Mouse (Mus musculus) forebrain, embryonic 12.5 days (tissue): ENCODE measurements at regions not wholly inside any gene's neighbourhood (a gene's known extent, or its start where the extent isn't known, plus 50 kb on each side); places are given as distances from the start of the nearest gene placed in this dataset.
A peak's percentile ranks its signal among the peaks of the same experiment; 100 is the strongest.

Source experiments
- ATAC-seq: fragments of 200-750 bp; cut with Nextera tagmentation; 2 replicates; pipeline ENCODE4 v1.8.0; 2017; ENCODE audit warnings: moderate TSS enrichment; ENCODE audit not compliant: low FRiP score
- H3K27ac ChIP-seq: fragments of 300-500 bp; sonication (generic); 2 replicates; pipeline ENCODE4 v1.5.1; 2016; ENCODE audit warnings: mild to moderate bottlenecking
- H3K27me3 ChIP-seq: fragments of 300-500 bp; sonication (generic); 2 replicates; pipeline ENCODE4 v1.6.1; 2016; ENCODE audit warnings: mild to moderate bottlenecking
- H3K36me3 ChIP-seq: fragments of 300-500 bp; sonication (generic); replicated peaks from 2 replicates; pipeline ENCODE4 v1.6.1; 2016; ENCODE audit warnings: mild to moderate bottlenecking
- H3K4me1 ChIP-seq: fragments of 300-500 bp; sonication (generic); 2 replicates; pipeline ENCODE4 v1.6.1; 2016
- H3K4me2 ChIP-seq: fragments of 300-500 bp; sonication (generic); 2 replicates; pipeline ENCODE4 v1.6.1; 2016; ENCODE audit warnings: mild to moderate bottlenecking, moderate library complexity
- H3K4me3 ChIP-seq: fragments of 300-500 bp; sonication (generic); replicated peaks from 2 replicates; pipeline ENCODE4 v1.5.1; 2016; ENCODE audit warnings: mild to moderate bottlenecking
- H3K9ac ChIP-seq: fragments of 300-500 bp; sonication (generic); 2 replicates; pipeline ENCODE4 v1.6.1; 2016; ENCODE audit warnings: mild to moderate bottlenecking
- H3K9me3 ChIP-seq: fragments of 300-500 bp; sonication (generic); 2 replicates; pipeline ENCODE4 v1.6.1; 2016
- WGBS: fragments of 180-500 bp; shearing (Covaris S2); methylation state at CpG from one replicate; pipeline ENCODE4 v1.1.7; 2016; 5-methylcytosine and 5-hydroxymethylcytosine counted together

DNA sequence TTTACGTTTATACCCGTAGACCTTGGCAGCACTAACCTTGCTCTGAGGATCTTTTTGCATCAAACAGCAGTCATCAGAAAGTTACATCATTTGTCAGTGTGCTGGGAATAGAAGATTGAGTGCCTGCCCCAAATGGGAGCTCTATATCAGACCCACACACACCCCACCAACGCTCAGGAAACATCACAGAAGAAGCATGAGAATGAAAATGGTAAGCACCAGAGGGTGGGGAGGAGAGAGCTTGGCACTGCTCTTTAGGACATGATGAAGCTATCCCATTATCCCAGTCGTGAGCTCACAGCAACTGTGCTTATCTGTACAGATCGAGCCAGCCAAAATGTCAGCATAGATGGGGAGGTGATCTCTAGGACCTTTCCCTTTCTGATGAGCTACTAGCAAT, 172.5 kb upstream of the Castor2 start:
- H3K4me2 ChIP-seq, result no peak overlapping the region
- H3K4me3 ChIP-seq, result no peak overlapping the region
- H3K27me3 ChIP-seq, result no peaks in the 10 kb centered on the region
- 86% methylated on average over 5 of the region's 5 CpGs for WGBS
- no peak overlapping the region for H3K27ac ChIP-seq
- no peaks in the 10 kb centered on the region for H3K4me1 ChIP-seq
- H3K9me3 ChIP-seq, result no peaks in the 10 kb centered on the region
- H3K36me3 ChIP-seq, result no peaks in the 10 kb centered on the region
- no peak for ATAC-seq
- no peak overlapping the region for H3K9ac ChIP-seq

DNA sequence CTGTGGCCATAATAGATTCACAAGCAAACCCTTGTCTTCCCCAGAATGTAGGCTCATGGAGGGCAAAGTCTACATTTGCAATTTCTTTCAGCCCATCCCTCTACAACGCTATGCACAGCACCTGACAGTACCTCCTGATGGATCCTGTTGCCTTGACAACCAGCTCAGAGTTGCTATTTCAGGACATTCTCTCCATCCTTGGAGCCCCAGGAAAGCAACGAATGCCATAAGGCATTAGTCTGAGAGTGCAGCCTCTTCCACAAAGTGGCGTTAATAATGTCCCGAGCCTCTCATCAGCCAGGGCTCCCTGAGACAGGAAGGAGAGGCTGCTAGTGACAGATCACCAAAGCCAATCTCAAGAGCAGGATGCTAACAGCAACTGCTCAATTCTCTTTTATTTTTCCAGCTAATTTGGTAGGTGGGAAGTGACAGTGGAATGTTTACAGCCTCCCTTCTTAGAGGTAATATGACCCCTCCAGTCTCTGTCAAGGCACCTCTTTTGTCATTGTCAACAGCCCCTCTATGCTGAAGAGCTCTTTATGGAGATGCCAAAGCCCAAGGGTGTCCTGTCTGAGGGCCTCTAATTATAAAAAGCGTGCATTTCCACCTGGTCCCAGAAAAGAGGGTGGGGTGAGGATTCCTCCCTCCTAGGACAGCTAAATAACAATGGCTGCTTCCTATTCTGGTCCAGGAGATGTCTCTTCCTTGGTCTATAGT, 174.2 kb upstream of the Castor2 start:
- peak; percentile 61 for ATAC-seq
- no peaks in the 10 kb centered on the region for H3K9me3 ChIP-seq
- H3K36me3 ChIP-seq, result no peaks in the 10 kb centered on the region
- H3K4me3 ChIP-seq, result no peak overlapping the region
- H3K4me1 ChIP-seq, result no peaks in the 10 kb centered on the region
- H3K27ac ChIP-seq, result peak overlapping the region; percentile 63; the same call in 1 of the 2 replicates
- H3K27me3 ChIP-seq, result no peaks in the 10 kb centered on the region
- no peak overlapping the region for H3K4me2 ChIP-seq
- 49% methylated on average over 5 of the region's 5 CpGs for WGBS
- no peak overlapping the region for H3K9ac ChIP-seq

DNA sequence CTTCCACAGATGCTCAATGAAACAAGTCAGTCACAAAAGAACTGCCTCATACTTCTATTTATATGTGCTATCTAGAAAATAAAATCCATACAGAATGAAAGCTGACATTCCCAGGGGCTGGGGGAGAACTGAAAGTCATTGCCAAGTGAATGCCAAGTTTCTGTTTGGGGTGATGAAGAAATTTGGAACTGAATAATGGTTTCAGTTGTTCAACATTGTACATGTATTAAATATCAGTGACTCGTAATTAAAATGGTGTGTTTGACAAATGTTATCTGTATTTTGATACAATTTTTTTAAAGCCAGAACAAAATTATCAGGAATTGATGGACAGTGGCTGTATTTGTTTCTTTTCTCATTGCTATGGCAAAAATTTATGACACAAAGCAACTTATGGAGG, 177.3 kb upstream of the Castor2 start:
- ATAC-seq, result no peak
- 95% methylated on average over 1 of the region's 1 CpGs for WGBS
- Histone ChIP-seq H3K27me3 (no peaks in the 10 kb centered on the region), H3K4me2 (no peak overlapping the region), H3K36me3 (no peaks in the 10 kb centered on the region), H3K9me3 (no peaks in the 10 kb centered on the region), H3K9ac (no peak overlapping the region), H3K4me1 (no peaks in the 10 kb centered on the region), H3K4me3 (no peak overlapping the region), H3K27ac (no peak overlapping the region)

DNA sequence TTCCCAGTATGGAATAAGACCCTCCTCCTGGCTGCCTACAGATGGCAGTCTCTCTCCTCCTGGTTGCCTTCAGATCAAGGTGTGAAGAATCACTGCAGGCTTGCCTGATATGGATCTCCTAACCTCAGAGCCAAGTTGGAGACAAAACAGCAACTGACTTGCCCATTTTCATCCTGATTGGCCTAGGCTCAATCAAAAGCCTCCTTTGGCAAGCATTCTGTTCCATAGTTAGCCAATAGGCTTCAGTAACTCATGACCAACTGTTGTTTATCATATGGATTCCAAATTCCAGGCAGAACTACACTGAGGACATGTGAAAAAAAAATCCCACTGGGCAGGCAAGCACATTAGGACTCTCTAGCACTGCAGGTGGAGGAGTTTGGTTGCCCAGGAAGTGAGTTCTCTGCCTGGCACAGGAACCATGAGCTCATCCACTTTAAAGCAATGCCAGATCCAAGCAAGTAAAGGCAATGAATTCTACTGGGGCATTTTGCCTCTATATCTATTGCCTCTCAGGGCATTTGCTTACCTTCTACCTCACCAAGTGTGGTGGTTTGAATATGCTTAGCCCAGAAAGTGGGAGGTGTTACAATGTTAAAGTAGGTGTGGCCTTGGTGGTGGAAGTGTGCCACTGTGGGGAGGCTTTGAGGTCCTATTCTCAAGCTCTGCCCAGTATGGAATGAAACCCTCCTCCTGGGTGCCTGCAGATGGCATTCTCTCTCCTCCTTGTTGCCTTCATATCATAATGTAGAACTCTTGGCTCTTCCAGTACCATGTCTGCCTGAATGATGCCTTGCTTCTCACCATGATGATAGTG, 183.6 kb upstream of the Castor2 start:
- no peak for ATAC-seq
- no peak overlapping the region for H3K9ac ChIP-seq
- no peak overlapping the region for H3K27ac ChIP-seq
- no peak overlapping the region for H3K4me2 ChIP-seq
- H3K36me3 ChIP-seq, result no peaks in the 10 kb centered on the region
- H3K4me3 ChIP-seq, result no peak overlapping the region
- H3K27me3 ChIP-seq, result no peaks in the 10 kb centered on the region
- H3K9me3 ChIP-seq, result no peaks in the 10 kb centered on the region
- H3K4me1 ChIP-seq, result no peaks in the 10 kb centered on the region

DNA sequence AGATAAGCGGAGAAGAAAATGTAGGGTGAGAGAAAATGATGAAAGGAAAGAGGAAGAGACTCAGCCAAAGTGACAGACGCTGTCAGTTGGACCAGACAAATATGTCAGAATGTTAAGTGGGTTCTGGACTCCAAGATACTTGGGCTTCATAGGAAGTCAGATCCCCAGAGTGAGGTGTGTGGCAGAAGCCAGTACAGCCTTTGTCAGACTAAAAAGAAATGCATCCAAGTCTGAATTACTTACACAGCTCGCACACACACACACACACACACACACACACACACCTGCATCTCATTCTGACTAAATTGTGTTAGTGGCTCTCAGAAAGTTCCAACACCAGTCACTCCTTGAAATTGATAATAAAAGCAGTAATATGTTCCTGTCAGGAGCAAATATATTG, 192.1 kb upstream of the Castor2 start:
- Histone ChIP-seq H3K9me3 (peaks cover 6% of the 10 kb centered on the region; the same call in 1 of the 2 replicates), H3K4me1 (no peaks in the 10 kb centered on the region), H3K36me3 (no peaks in the 10 kb centered on the region), H3K27me3 (no peaks in the 10 kb centered on the region), H3K4me3 (no peak overlapping the region), H3K9ac (no peak overlapping the region), H3K4me2 (no peak overlapping the region), H3K27ac (no peak overlapping the region)
- ATAC-seq, result no peak
- WGBS, result 91% methylated on average over 3 of the region's 3 CpGs

- 80% methylated on average over 4 of the region's 4 CpGs for WGBS
- Histone ChIP-seq H3K9me3 (0 out of 2 replicates have a peak, but pooled peaks cover 7% of the 10 kb centered on the region), H3K9ac (no peak overlapping the region), H3K27ac (no peak overlapping the region), H3K27me3 (no peaks in the 10 kb centered on the region; the same call in 1 of the 2 replicates), H3K4me2 (no peak overlapping the region), H3K4me3 (no peak overlapping the region), H3K4me1 (0 out of 2 replicates have a peak, but pooled peaks cover 8% of the 10 kb centered on the region), H3K36me3 (no peaks in the 10 kb centered on the region)
- 0 out of 2 replicates have a peak, but pooled peaks have one; percentile 14 for ATAC-seq
Measured at GRCm38 (mm10) chr5:133898025-133898598, 201.4 kb upstream of the Castor2 start.

DNA sequence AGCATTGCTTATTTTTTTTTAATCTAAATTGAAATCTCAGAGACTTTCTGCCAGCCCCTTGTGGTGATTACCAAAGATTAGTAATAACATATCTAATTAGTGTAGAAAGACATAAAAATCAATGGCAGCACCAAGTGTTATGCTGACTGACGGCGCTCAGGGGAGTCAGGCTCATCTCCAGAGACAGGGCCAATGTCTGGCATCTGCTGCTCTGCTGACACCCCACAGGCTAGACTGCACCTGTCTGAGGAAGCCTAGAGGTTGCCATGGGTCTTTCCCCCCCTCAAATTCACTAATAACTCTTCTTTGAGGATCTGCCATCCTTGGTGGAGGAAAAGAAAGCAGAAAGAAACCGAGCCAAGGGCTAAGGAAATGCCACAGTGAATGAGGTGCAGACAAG, 208.8 kb upstream of the Castor2 start:
- H3K4me2 ChIP-seq, result no peak overlapping the region
- 83% methylated on average over 3 of the region's 3 CpGs for WGBS
- no peak for ATAC-seq

DNA sequence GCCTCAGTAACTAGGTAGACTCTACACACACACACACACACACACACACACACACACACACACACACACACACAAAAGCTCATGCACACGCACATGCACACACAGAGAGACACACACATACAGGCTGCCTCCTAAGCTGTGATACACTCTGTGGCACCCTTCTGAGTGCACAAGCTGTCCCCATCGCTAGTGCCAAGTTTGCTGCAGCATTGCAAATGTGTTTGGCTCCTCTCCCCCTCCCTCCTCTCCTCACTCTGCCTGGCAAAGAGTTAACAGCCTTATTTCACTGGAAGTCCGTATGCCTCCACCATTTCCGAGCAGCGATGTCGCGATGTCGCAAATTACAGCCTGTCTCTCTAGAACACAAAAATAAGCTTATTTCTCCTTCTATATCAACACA, 209.7 kb upstream of the Castor2 start:
- 68% methylated on average over 8 of the region's 8 CpGs for WGBS
- H3K9ac ChIP-seq, result no peak overlapping the region
- H3K27ac ChIP-seq, result peak overlapping the region; percentile 65
- H3K36me3 ChIP-seq, result no peaks in the 10 kb centered on the region
- H3K4me1 ChIP-seq, result peaks cover 11% of the 10 kb centered on the region
- H3K4me3 ChIP-seq, result no peak overlapping the region
- no peak overlapping the region for H3K4me2 ChIP-seq
- peaks cover 8% of the 10 kb centered on the region; the same call in 1 of the 2 replicates for H3K27me3 ChIP-seq
- ATAC-seq, result no peak
- H3K9me3 ChIP-seq, result no peaks in the 10 kb centered on the region

More for the DNA sequence above, 208.8 kb upstream of the Castor2 start:
- Histone ChIP-seq H3K4me3 (no peak overlapping the region), H3K4me1 (peaks cover 2% of the 10 kb centered on the region; the same call in 1 of the 2 replicates), H3K36me3 (no peaks in the 10 kb centered on the region), H3K9ac (no peak overlapping the region), H3K27me3 (peaks cover 8% of the 10 kb centered on the region; the same call in 1 of the 2 replicates), H3K27ac (no peak overlapping the region), H3K9me3 (no peaks in the 10 kb centered on the region)

DNA sequence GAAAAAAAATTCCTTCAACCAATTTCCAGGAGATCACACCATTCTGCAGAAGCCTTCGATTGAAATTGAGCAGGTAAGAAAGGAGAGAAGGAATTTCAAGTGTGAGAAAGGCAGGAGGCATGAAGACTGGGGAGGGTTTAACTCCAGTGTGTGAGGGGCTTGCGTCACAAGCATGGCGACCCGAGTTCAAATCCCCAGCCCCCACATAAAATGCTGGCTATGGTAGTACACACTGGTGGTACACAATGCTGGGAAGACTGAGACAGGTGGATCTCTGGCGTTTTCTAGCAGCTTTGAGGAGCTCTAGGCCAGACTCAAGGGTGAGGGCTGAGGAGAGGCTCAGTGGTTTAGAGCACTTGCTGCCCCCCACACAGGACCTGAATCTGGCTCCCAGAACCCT, 214.0 kb upstream of the Castor2 start:
- no peaks in the 10 kb centered on the region for H3K9me3 ChIP-seq
- no peaks in the 10 kb centered on the region for H3K36me3 ChIP-seq
- H3K9ac ChIP-seq, result no peak overlapping the region
- peaks cover 19% of the 10 kb centered on the region for H3K4me1 ChIP-seq
- H3K4me3 ChIP-seq, result no peak overlapping the region
- H3K4me2 ChIP-seq, result no peak overlapping the region
- ATAC-seq, result peak; percentile 5; the same call in 1 of the 2 replicates
- peak overlapping the region; percentile 80 for H3K27ac ChIP-seq
- H3K27me3 ChIP-seq, result peaks cover 8% of the 10 kb centered on the region
- 79% methylated on average over 5 of the region's 5 CpGs for WGBS

GRCm38 (mm10) chr5:133885016-133885415, 214.5 kb upstream of the Castor2 start:
- Histone ChIP-seq H3K4me3 (no peak overlapping the region), H3K9me3 (no peaks in the 10 kb centered on the region), H3K4me2 (no peak overlapping the region), H3K27me3 (peaks cover 8% of the 10 kb centered on the region), H3K27ac (peak overlapping the region; percentile 80), H3K4me1 (peaks cover 19% of the 10 kb centered on the region), H3K9ac (no peak overlapping the region), H3K36me3 (no peaks in the 10 kb centered on the region)
- peak; percentile 94 for ATAC-seq
- WGBS, result 8% methylated on average over 6 of the region's 6 CpGs

- H3K27ac ChIP-seq, result peak overlapping the region; percentile 80
- H3K4me1 ChIP-seq, result peaks cover 19% of the 10 kb centered on the region
- peaks cover 8% of the 10 kb centered on the region for H3K27me3 ChIP-seq
- ATAC-seq, result peak; percentile 68
- H3K36me3 ChIP-seq, result no peaks in the 10 kb centered on the region
- H3K4me2 ChIP-seq, result no peak overlapping the region
- 5% methylated on average over 2 of the region's 2 CpGs for WGBS
- H3K9me3 ChIP-seq, result no peaks in the 10 kb centered on the region
- H3K9ac ChIP-seq, result no peak overlapping the region
- H3K4me3 ChIP-seq, result no peak overlapping the region
Measured at GRCm38 (mm10) chr5:133884593-133884992, 214.9 kb upstream of the Castor2 start.

- WGBS, result 20% methylated on average over 10 of the region's 10 CpGs
- no peak overlapping the region for H3K4me3 ChIP-seq
- H3K27me3 ChIP-seq, result no peaks in the 10 kb centered on the region
- H3K27ac ChIP-seq, result peak overlapping the region; percentile 68; the same call in 1 of the 2 replicates
- H3K9me3 ChIP-seq, result no peaks in the 10 kb centered on the region
- no peak overlapping the region for H3K9ac ChIP-seq
- no peaks in the 10 kb centered on the region for H3K36me3 ChIP-seq
- ATAC-seq, result peak; percentile 68; the same call in 1 of the 2 replicates
- H3K4me1 ChIP-seq, result peaks cover 13% of the 10 kb centered on the region
- H3K4me2 ChIP-seq, result peak overlapping the region; percentile 22; the same call in 1 of the 2 replicates
Measured at GRCm38 (mm10) chr5:133844483-133844882, 255.0 kb upstream of the Castor2 start.
